Mouse (Mus musculus) intestine, postnatal 0 days (tissue): ENCODE measurements around the gene Smco4. TPM values are rescaled to one million over a fixed set of nuclear protein-coding genes. Genes with fewer than 3 reads are reported as not detected.

Source experiments
- ATAC-seq: fragments of 200-750 bp; cut with Nextera tagmentation; 2 replicates; pipeline ENCODE4 v1.8.0; 2017; ENCODE audit warnings: mild to moderate bottlenecking, moderate TSS enrichment, moderate library complexity
- H3K27ac ChIP-seq: fragments of 300-500 bp; sonication (generic); 2 replicates; pipeline ENCODE4 v1.5.1; 2014; ENCODE audit warnings: mild to moderate bottlenecking, low read depth, low read length, moderate library complexity
- H3K27me3 ChIP-seq: fragments of 300-500 bp; sonication (generic); replicated peaks from 2 replicates; pipeline ENCODE4 v1.6.1; 2014; ENCODE audit warnings: low read length, mixed read lengths; ENCODE audit not compliant: control insufficient read depth, insufficient read depth
- H3K36me3 ChIP-seq: fragments of 300-500 bp; sonication (generic); 2 replicates; pipeline ENCODE4 v1.6.1; 2014; ENCODE audit warnings: mild to moderate bottlenecking, moderate library complexity; ENCODE audit not compliant: control insufficient read depth, insufficient read depth
- H3K4me1 ChIP-seq: fragments of 300-500 bp; sonication (generic); replicated peaks from 2 replicates; pipeline ENCODE4 v1.6.1; 2014; ENCODE audit warnings: antibody characterized with exemption, low read length, mixed read lengths; ENCODE audit not compliant: control insufficient read depth, insufficient read depth
- H3K4me2 ChIP-seq: fragments of 300-500 bp; sonication (generic); replicated peaks from 2 replicates; pipeline ENCODE4 v1.6.1; 2014; ENCODE audit warnings: low read depth, mild to moderate bottlenecking, moderate library complexity
- H3K4me3 ChIP-seq: fragments of 300-500 bp; sonication (generic); 2 replicates; pipeline ENCODE4 v1.5.1; 2014; ENCODE audit warnings: low read depth, low read length
- H3K9ac ChIP-seq: fragments of 300-500 bp; sonication (generic); 2 replicates; pipeline ENCODE4 v1.6.1; 2014; ENCODE audit warnings: mild to moderate bottlenecking, low read depth, low read length
- H3K9me3 ChIP-seq: fragments of 300-500 bp; sonication (generic); 2 replicates; pipeline ENCODE4 v1.6.1; 2016; ENCODE audit warnings: mixed run types; ENCODE audit not compliant: control insufficient read depth
- CTCF ChIP-seq: sonication (generic); IDR thresholded peaks from 2 replicates; pipeline ENCODE4 v1.5.1; 2016; ENCODE audit warnings: low read depth, mild to moderate bottlenecking, control low read depth, antibody characterized with exemption, moderate library complexity
- WGBS: fragments of 180-500 bp; shearing (Covaris S2); extraction: QIAGEN DNeasy Blood & Tissue Kit; methylation state at CpG from one replicate; pipeline ENCODE4 v1.1.7; 2014; 5-methylcytosine and 5-hydroxymethylcytosine counted together
- polyA plus RNA-seq: library from polyadenylated mRNA; unstranded; fragments of >200 nt; fragmentation: Nextera tagmentation; extraction: Ambion mirVana; gene quantifications from 2 replicates; pipeline ENCODE4 v1.2.1, GENCODE M21; 2015

Smco4 gene
- polyA plus RNA-seq, 1 experiment from 2014 or later = 4.3 TPM

DNA sequence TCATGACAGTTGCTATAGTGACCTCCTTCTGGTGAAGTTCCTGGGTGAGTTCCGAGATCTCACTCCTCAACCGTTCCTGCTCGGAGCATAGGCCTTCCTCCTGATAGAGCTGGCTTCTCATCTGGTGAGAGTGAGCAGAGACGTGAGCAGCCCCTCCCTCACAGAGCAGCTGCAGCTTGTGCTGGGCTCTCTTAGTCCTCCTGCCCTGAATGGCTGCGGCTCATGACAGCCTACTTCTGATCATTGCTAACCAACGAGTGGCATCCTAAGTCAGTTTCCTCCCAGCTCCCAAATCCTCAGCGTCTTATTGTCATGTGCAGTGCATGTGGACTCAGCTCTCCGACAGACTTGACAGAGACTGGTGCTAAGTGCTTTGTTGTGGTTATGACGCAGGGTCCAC is 91.0 kb downstream of the Smco4 start:
- no peak overlapping the region for H3K27ac ChIP-seq
- no peaks in the 10 kb centered on the region for H3K36me3 ChIP-seq
- no peaks in the 10 kb centered on the region for H3K9me3 ChIP-seq
- no peak for ATAC-seq
- no peak overlapping the region for H3K9ac ChIP-seq
- H3K4me2 ChIP-seq = no peak overlapping the region
- H3K27me3 ChIP-seq = no peaks in the 10 kb centered on the region
- no peaks in the 10 kb centered on the region for H3K4me1 ChIP-seq
- no peak overlapping the region for H3K4me3 ChIP-seq
- TF ChIP-seq CTCF = no peak
- 75% methylated on average over 9 of the region's 9 CpGs for WGBS

DNA sequence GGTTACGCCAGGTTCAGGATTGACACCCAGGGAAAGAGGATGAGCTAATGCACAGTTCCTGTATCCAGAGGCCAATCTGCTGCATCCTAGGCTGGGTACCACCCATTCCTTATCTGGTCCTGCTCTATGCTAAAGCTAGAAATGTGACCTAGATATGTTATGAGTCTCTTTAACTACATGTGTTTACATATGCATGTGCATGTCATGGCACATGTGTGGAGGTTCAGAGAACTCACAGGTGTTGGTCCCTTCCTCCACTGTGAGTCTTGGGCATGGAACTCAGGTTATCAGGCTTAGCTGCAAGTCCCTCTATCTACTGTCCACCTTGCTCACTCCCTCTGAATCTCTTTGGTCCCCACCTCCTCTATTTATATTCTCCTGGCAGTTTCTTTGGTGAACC is 92.7 kb downstream of the Smco4 start:
- Histone ChIP-seq H3K4me2 (no peak overlapping the region), H3K9ac (no peak overlapping the region), H3K36me3 (no peaks in the 10 kb centered on the region), H3K4me3 (no peak overlapping the region), H3K27me3 (no peaks in the 10 kb centered on the region), H3K27ac (no peak overlapping the region), H3K4me1 (no peaks in the 10 kb centered on the region), H3K9me3 (no peaks in the 10 kb centered on the region)
- WGBS = 100% methylated on average over 1 of the region's 1 CpGs
- no peak for TF ChIP-seq CTCF
- no peak for ATAC-seq

DNA sequence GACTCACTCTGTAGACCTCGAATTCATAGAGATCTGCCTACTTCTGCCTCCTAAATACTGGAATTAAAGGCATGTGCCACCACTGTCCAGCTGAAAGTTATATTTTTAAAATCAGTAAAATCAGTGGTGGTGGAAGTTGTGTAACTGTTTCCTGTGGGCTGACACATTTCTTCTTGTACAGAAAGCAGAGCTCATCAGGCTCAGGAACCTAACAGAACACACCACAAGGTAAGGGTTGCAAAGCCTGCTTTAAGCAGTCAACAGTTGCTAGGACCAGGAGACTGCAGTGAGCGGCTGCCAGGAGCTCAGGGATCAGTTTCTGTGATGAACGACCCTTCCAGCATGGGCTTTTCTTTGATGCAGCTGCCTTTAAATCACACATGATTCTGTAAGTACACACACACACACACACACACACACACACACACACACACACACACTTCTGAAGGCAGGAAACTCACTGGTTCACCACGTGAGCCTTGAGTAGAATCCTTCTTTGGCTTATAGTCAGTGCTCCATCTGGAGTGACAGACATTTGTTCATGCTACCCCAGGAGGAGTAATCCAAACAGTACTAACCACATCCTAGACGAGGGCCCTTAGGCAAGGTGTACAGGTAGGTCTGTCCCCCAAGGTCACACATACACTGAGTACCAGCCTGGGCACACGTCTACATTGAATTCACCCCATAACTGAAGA is 94.1 kb downstream of the Smco4 start:
- H3K9ac ChIP-seq = no peak overlapping the region
- no peak overlapping the region for H3K27ac ChIP-seq
- H3K4me2 ChIP-seq = no peak overlapping the region
- H3K9me3 ChIP-seq = no peaks in the 10 kb centered on the region
- H3K36me3 ChIP-seq = no peaks in the 10 kb centered on the region
- no peak for TF ChIP-seq CTCF
- no peaks in the 10 kb centered on the region for H3K4me1 ChIP-seq
- 56% methylated on average over 6 of the region's 6 CpGs for WGBS
- no peaks in the 10 kb centered on the region for H3K27me3 ChIP-seq
- H3K4me3 ChIP-seq = no peak overlapping the region
- ATAC-seq = no peak

DNA sequence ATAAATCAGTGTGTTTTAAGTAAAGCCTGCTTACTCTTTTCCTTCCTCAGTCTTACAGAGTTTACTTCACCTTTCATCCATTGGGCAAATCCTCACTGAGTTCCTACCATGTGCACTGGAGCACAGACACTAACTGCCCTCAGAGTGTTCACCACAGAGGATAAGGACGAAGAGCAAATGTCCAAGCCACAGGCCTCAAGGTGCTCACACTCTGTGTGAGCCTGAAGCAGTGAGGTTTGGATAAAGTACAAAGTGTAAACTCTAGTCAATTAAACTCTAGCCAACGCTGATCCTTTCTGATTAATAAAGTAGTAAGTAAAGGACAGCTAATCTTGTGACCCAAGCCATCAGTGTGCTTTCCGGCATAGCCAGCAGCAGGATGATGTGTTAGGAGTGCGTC is 100.9 kb downstream of the Smco4 start:
- H3K4me3 ChIP-seq = no peak overlapping the region
- WGBS = 77% methylated on average over 4 of the region's 4 CpGs
- no peaks in the 10 kb centered on the region for H3K27me3 ChIP-seq
- no peaks in the 10 kb centered on the region for H3K4me1 ChIP-seq
- no peaks in the 10 kb centered on the region for H3K36me3 ChIP-seq
- H3K9ac ChIP-seq = no peak overlapping the region
- no peak for ATAC-seq
- H3K4me2 ChIP-seq = no peak overlapping the region
- no peak for TF ChIP-seq CTCF
- H3K9me3 ChIP-seq = no peaks in the 10 kb centered on the region
- H3K27ac ChIP-seq = no peak overlapping the region

Other genes with a start within 250 kb of the Smco4 start
- 18.1 and 20.4 TPM in 2 replicates for gene Med17, start 213.5 kb upstream of the Smco4 start, polyA plus RNA-seq
- 41.5 and 43.0 TPM in 2 replicates for gene Taf1d, start 187.2 kb upstream of the Smco4 start, polyA plus RNA-seq
- 15.4 and 19.1 TPM in 2 replicates for gene 4931406C07Rik, start 187.0 kb upstream of the Smco4 start, polyA plus RNA-seq
- 3.8 and 4.6 TPM in 2 replicates for gene Cep295, start 135.6 kb upstream of the Smco4 start, polyA plus RNA-seq
- 0.08 and 0.14 TPM in 2 replicates for gene Deup1, start 134.5 kb downstream of the Smco4 start, polyA plus RNA-seq
- 6.0 TPM in 2 replicates for gene Slc36a4, start 216.3 kb downstream of the Smco4 start, polyA plus RNA-seq